Mouse (Mus musculus): ENCODE results near the gene Ceacam9. TPM values are rescaled to one million over a fixed set of nuclear protein-coding genes. Genes with fewer than 3 reads are reported as not detected.

Ceacam9 gene
- total and polyA plus RNA-seq, 2 experiments from 2014 or later, result not detected

GRCm38 (mm10) chr7:16745373-16745772, 23.6 kb downstream of the Ceacam9 start:
- DNase-seq (ENCODE audit: low spot score), result no peak
- ATAC-seq (ENCODE audit: insufficient read depth, low read depth), result no peak
- Histone ChIP-seq H3K4me2 (ENCODE audit: low read depth, low read length) (no peak overlapping the region), H3K9me3 (replicated peaks; ENCODE audit: control insufficient read depth, low read length) (no peaks in the 10 kb centered on the region), H3K9ac (replicated peaks; ENCODE audit: low read depth, low read length) (no peak overlapping the region), H3K4me1 (ENCODE audit: control insufficient read depth, insufficient read depth) (no peaks in the 10 kb centered on the region), H3K4me3 (ENCODE audit: low read depth, low read length) (no peak overlapping the region), H3K36me3 (replicated peaks; ENCODE audit: control insufficient read depth, insufficient read depth, low read length) (peaks cover 54% of the 10 kb centered on the region), H3K27me3 (ENCODE audit: control insufficient read depth, insufficient read depth, low read length) (no peaks in the 10 kb centered on the region), H3K27ac (ENCODE audit: low read depth) (no peak overlapping the region)
- TF ChIP-seq EP300 (IDR thresholded peaks at IDR 0.05; ENCODE audit: low read depth), result no peak
- no peak for TF ChIP-seq CTCF (IDR thresholded peaks at IDR 0.05; ENCODE audit: low read depth)
- WGBS, result 94% methylated on average over 4 of the region's 4 CpGs

- Histone ChIP-seq H3K27me3 (ENCODE audit: control insufficient read depth, insufficient read depth, low read length) (no peaks in the 10 kb centered on the region), H3K4me2 (ENCODE audit: low read depth, low read length) (no peak overlapping the region), H3K36me3 (replicated peaks; ENCODE audit: control insufficient read depth, insufficient read depth, low read length) (peaks cover 54% of the 10 kb centered on the region), H3K9me3 (replicated peaks; ENCODE audit: control insufficient read depth, low read length) (no peaks in the 10 kb centered on the region), H3K4me1 (ENCODE audit: control insufficient read depth, insufficient read depth) (no peaks in the 10 kb centered on the region), H3K9ac (replicated peaks; ENCODE audit: low read depth, low read length) (no peak overlapping the region), H3K27ac (ENCODE audit: low read depth) (no peak overlapping the region), H3K4me3 (ENCODE audit: low read depth, low read length) (no peak overlapping the region)
- WGBS, result 57% methylated on average over 3 of the region's 3 CpGs
- ATAC-seq (ENCODE audit: insufficient read depth, low read depth), result peak; percentile 45; the same call in 1 of the 2 replicates
- TF ChIP-seq EP300 (IDR thresholded peaks at IDR 0.05; ENCODE audit: low read depth), result no peak
- TF ChIP-seq CTCF (IDR thresholded peaks at IDR 0.05; ENCODE audit: low read depth), result peak; percentile 84
- peak; percentile 43 for DNase-seq (ENCODE audit: low spot score)
Observed at GRCm38 (mm10) chr7:16746093-16746492, 24.4 kb downstream of the Ceacam9 start.

DNA sequence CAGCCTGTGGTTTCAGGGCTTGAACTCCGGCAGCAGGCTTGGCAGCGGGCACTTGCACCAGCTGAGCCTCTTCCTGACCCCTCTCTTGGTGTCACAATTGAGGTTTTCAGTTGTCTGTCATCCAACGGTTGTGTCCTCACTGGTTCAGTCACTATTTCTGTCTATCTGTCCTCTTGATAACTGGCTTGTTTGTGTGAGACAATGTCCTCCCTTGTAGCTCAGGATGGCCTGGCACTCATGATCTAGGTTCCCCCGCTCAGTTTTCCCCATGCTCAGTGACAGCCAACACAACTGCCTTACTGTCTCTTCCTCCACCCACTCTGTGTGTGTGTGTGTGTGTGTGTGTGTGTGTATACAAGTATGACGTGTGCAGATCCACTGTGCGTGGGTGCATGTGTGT, 25.9 kb downstream of the Ceacam9 start:
- H3K9ac ChIP-seq (replicated peaks; ENCODE audit: low read depth, low read length), result no peak overlapping the region
- no peak overlapping the region for H3K4me2 ChIP-seq (ENCODE audit: low read depth, low read length)
- H3K4me3 ChIP-seq (ENCODE audit: low read depth, low read length), result no peak overlapping the region
- TF ChIP-seq CTCF (IDR thresholded peaks at IDR 0.05; ENCODE audit: low read depth) (no peak), EP300 (IDR thresholded peaks at IDR 0.05; ENCODE audit: low read depth) (no peak)
- H3K36me3 ChIP-seq (replicated peaks; ENCODE audit: control insufficient read depth, insufficient read depth, low read length), result peaks cover 50% of the 10 kb centered on the region
- no peaks in the 10 kb centered on the region for H3K4me1 ChIP-seq (ENCODE audit: control insufficient read depth, insufficient read depth)
- 86% methylated on average over 6 of the region's 6 CpGs for WGBS
- no peaks in the 10 kb centered on the region for H3K9me3 ChIP-seq (replicated peaks; ENCODE audit: control insufficient read depth, low read length)
- no peak overlapping the region for H3K27ac ChIP-seq (ENCODE audit: low read depth)
- no peaks in the 10 kb centered on the region for H3K27me3 ChIP-seq (ENCODE audit: control insufficient read depth, insufficient read depth, low read length)
- ATAC-seq (ENCODE audit: insufficient read depth, low read depth) (no peak), DNase-seq (ENCODE audit: low spot score) (no peak)

DNA sequence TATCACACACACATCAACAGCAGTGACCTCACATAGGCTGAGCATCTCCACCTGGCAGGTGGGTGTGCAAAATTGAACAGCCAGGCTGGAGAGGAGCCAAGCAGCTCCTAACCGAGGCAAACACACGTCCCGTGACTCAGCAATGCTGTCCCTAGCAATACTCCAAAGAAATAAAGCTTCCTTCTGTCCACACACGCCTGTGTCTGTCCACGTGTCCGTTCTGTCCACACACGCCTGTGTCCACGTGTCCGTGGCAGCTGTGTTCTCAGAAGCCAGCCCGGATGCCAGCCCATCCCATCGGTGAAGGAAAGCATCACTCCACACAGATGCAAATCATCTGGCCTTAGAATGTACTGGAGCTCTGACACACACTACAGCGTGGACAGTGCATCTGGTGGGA, 30.3 kb downstream of the Ceacam9 start:
- Histone ChIP-seq H3K36me3 (replicated peaks; ENCODE audit: control insufficient read depth, insufficient read depth, low read length) (peaks cover 29% of the 10 kb centered on the region), H3K9me3 (replicated peaks; ENCODE audit: control insufficient read depth, low read length) (no peaks in the 10 kb centered on the region), H3K27ac (ENCODE audit: low read depth) (no peak overlapping the region), H3K4me3 (ENCODE audit: low read depth, low read length) (no peak overlapping the region), H3K27me3 (ENCODE audit: control insufficient read depth, insufficient read depth, low read length) (no peaks in the 10 kb centered on the region), H3K4me2 (ENCODE audit: low read depth, low read length) (no peak overlapping the region), H3K9ac (replicated peaks; ENCODE audit: low read depth, low read length) (no peak overlapping the region), H3K4me1 (ENCODE audit: control insufficient read depth, insufficient read depth) (0 out of 2 replicates have a peak, but pooled peaks cover 7% of the 10 kb centered on the region)
- no peak for ATAC-seq (ENCODE audit: insufficient read depth, low read depth)
- TF ChIP-seq EP300 (IDR thresholded peaks at IDR 0.05; ENCODE audit: low read depth) (no peak), CTCF (IDR thresholded peaks at IDR 0.05; ENCODE audit: low read depth) (no peak)
- WGBS, result 80% methylated on average over 12 of the region's 12 CpGs
- DNase-seq (ENCODE audit: low spot score), result no peak

DNA sequence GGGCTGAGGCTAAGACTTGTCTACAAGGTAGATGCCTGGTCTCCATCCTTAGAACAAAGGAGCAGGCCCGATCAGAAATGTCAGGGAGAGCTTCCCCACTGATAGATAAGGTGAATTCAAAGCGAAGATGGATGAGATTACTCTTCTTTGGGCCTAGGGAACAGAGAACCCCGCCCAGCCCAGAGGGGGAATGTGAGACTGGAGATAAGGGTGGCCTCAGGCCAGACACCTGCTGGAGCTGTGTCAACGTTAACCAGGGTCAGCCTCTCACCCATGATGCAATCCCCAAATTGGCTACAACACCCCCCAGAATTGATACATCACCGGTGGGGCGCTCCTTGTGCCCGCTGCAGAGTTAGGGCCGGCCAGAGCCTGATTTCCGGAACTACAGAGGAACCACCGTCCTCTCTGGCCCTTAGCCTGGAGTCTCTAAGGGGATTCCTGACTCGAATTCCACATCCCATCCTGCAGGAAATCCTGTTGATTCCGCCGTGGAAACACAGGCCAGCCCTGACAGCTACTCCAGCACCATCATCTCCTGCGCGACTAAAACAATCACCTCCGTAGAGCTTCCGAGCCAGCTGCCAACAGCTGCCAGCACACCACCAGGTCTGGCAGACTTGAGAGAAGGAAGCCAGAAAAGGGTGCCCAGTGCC, 33.8 kb downstream of the Ceacam9 start:
- Histone ChIP-seq H3K27me3 (ENCODE audit: control insufficient read depth, insufficient read depth, low read length) (no peaks in the 10 kb centered on the region), H3K9me3 (replicated peaks; ENCODE audit: control insufficient read depth, low read length) (no peaks in the 10 kb centered on the region), H3K4me2 (ENCODE audit: low read depth, low read length) (no peak overlapping the region), H3K4me1 (ENCODE audit: control insufficient read depth, insufficient read depth) (peaks cover 7% of the 10 kb centered on the region; the same call in 1 of the 2 replicates), H3K9ac (replicated peaks; ENCODE audit: low read depth, low read length) (no peak overlapping the region), H3K36me3 (replicated peaks; ENCODE audit: control insufficient read depth, insufficient read depth, low read length) (no peaks in the 10 kb centered on the region), H3K4me3 (ENCODE audit: low read depth, low read length) (no peak overlapping the region), H3K27ac (ENCODE audit: low read depth) (peak overlapping the region; percentile 65)
- DNase-seq (ENCODE audit: low spot score) (peak; percentile 57), ATAC-seq (ENCODE audit: insufficient read depth, low read depth) (peak; percentile 63)
- WGBS, result 32% methylated on average over 17 of the region's 17 CpGs
- TF ChIP-seq EP300 (IDR thresholded peaks at IDR 0.05; ENCODE audit: low read depth) (peak; percentile 77; the same call in 1 of the 2 replicates), CTCF (IDR thresholded peaks at IDR 0.05; ENCODE audit: low read depth) (no peak)

Data from heart, postnatal 0 days (tissue).